Mouse (Mus musculus) bone marrow, adult 2 months (tissue): ENCODE measurements around the gene Masp2.

ENCODE experiments used
- CTCF ChIP-seq: fragments of 200-500 bp; IDR thresholded peaks from 2 replicates; pipeline ENCODE4 v1.5.1; 2011; ENCODE audit warnings: low read length, control low read depth; ENCODE audit not compliant: control insufficient read depth, insufficient read depth
- POLR2A ChIP-seq: fragments of 200-500 bp; IDR thresholded peaks from 2 replicates; pipeline ENCODE4 v1.6.1; 2011; ENCODE audit warnings: low read depth, mild to moderate bottlenecking, control low read depth, low read length, borderline replicate concordance; ENCODE audit not compliant: control insufficient read depth

DNA sequence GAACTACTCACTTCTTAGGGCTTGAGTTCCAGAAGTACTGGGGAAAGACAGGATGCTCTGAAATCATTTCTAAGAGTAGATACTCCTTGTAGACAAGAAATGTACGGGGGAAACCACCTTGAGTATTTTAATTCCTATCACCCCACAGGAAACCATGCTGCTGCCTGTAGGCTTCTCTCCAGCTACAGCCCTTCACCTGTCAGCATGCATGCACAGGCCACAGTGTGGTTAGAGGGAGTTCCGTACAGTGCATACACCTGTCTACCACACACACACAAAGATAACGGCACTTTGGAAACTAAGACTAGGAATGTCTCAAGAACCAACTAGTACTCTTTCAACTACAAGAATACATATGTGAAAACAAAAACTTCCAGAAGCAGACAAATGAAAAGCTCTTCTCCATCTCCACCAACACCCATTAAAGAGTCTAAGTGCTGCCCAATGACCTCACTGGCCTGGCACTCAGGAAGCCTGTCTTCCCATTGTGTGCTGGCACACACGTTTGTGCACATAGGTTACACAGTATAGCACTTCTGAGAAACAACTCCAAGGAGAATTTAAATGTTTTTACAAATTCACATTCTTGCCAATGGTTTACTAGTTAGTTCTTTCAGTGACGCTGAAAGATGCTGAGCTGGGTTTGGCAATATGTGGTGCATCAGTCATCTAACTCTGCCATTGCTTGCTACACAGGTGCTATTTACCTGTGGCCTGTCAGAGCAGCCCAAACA lies 8.4 kb downstream of the Masp2 start:
- TF ChIP-seq CTCF: no peak
- no peak for TF ChIP-seq POLR2A
